Mouse (Mus musculus) lung, adult 2 months (tissue): ENCODE measurements around the gene Phactr1.

Source experiments
- CTCF ChIP-seq: fragments of 200-500 bp; IDR thresholded peaks from 2 replicates; pipeline ENCODE4 v1.5.1; 2011; ENCODE audit warnings: mild to moderate bottlenecking, low read length, control low read depth; ENCODE audit not compliant: insufficient read depth
- POLR2A ChIP-seq: fragments of 200-500 bp; IDR thresholded peaks from 2 replicates; pipeline ENCODE4 v1.6.1; 2011; ENCODE audit warnings: low read depth, mild to moderate bottlenecking, control low read depth, low read length, borderline replicate concordance; ENCODE audit errors: extremely low read depth

DNA sequence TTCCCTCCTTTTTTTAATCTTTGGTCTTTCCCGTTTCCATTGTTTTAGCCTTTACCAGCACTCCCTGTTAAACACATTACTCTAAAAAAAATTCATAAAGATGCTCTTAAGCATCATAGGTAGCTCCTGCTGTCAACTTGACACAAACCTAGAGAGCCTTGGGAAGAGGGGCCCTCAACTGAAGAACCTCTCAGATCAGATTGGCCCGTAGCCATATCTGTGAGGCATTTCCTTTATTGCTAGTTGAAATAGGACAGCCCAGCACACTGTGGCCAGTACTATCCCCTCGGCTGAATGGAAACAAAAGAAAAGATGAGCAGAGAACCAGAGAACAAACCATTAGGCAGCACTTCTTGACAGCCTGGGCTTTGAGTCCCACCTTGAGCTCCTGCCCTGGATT lies 313.9 kb downstream of the Phactr1 start:
- TF ChIP-seq POLR2A = no peak
- no peak for TF ChIP-seq CTCF
